Mouse (Mus musculus): ENCODE data around the gene Gm13889. TPM values are rescaled to one million over a fixed set of nuclear protein-coding genes. Genes with fewer than 3 reads are reported as not detected.

Gene Gm13889
- polyA plus RNA-seq, 1 experiment from 2014 or later, result 7.1 TPM

GRCm38 (mm10) chr2:93946976-93947375, 10.0 kb downstream of the Gm13889 start:
- Histone ChIP-seq H3K27ac (ENCODE audit: low read length) (no peak overlapping the region), H3K9me3 (replicated peaks; ENCODE audit: control insufficient read depth, low read length) (peaks cover 11% of the 10 kb centered on the region), H3K4me2 (ENCODE audit: low read depth, low read length) (no peak overlapping the region), H3K9ac (ENCODE audit: low read length) (no peak overlapping the region), H3K27me3 (ENCODE audit: control insufficient read depth, insufficient read depth, low read length) (peaks cover 13% of the 10 kb centered on the region), H3K36me3 (ENCODE audit: control insufficient read depth, insufficient read depth) (no peaks in the 10 kb centered on the region), H3K4me3 (ENCODE audit: low read length) (no peak overlapping the region), H3K4me1 (ENCODE audit: control insufficient read depth, insufficient read depth, low read length) (peaks cover 2% of the 10 kb centered on the region; the same call in 1 of the 2 replicates)
- ATAC-seq (replicated peaks; ENCODE audit: extremely low read depth, insufficient read depth, low FRiP score), result no peak
- WGBS, result 52% methylated on average over 5 of the region's 5 CpGs

GRCm38 (mm10) chr2:93944855-93945254, 12.1 kb downstream of the Gm13889 start:
- H3K9ac ChIP-seq (ENCODE audit: low read length), result no peak overlapping the region
- H3K27ac ChIP-seq (ENCODE audit: low read length), result no peak overlapping the region
- ATAC-seq (replicated peaks; ENCODE audit: extremely low read depth, insufficient read depth, low FRiP score), result no peak
- no peak overlapping the region for H3K4me3 ChIP-seq (ENCODE audit: low read length)
- 92% methylated on average over 4 of the region's 4 CpGs for WGBS
- H3K4me2 ChIP-seq (ENCODE audit: low read depth, low read length), result no peak overlapping the region
- peaks cover 12% of the 10 kb centered on the region for H3K4me1 ChIP-seq (ENCODE audit: control insufficient read depth, insufficient read depth, low read length)
- no peaks in the 10 kb centered on the region for H3K36me3 ChIP-seq (ENCODE audit: control insufficient read depth, insufficient read depth)
- peaks cover 16% of the 10 kb centered on the region for H3K27me3 ChIP-seq (ENCODE audit: control insufficient read depth, insufficient read depth, low read length)
- H3K9me3 ChIP-seq (replicated peaks; ENCODE audit: control insufficient read depth, low read length), result peaks cover 11% of the 10 kb centered on the region

- H3K9ac ChIP-seq (ENCODE audit: low read length), result no peak overlapping the region
- peaks cover 12% of the 10 kb centered on the region for H3K4me1 ChIP-seq (ENCODE audit: control insufficient read depth, insufficient read depth, low read length)
- peaks cover 19% of the 10 kb centered on the region for H3K27me3 ChIP-seq (ENCODE audit: control insufficient read depth, insufficient read depth, low read length)
- H3K4me3 ChIP-seq (ENCODE audit: low read length), result no peak overlapping the region
- WGBS, result 87% methylated on average over 2 of the region's 2 CpGs
- peaks cover 11% of the 10 kb centered on the region for H3K9me3 ChIP-seq (replicated peaks; ENCODE audit: control insufficient read depth, low read length)
- H3K4me2 ChIP-seq (ENCODE audit: low read depth, low read length), result no peak overlapping the region
- no peak for ATAC-seq (replicated peaks; ENCODE audit: extremely low read depth, insufficient read depth, low FRiP score)
- H3K36me3 ChIP-seq (ENCODE audit: control insufficient read depth, insufficient read depth), result no peaks in the 10 kb centered on the region
- no peak overlapping the region for H3K27ac ChIP-seq (ENCODE audit: low read length)
Observed at GRCm38 (mm10) chr2:93944099-93944498, 12.9 kb downstream of the Gm13889 start.

GRCm38 (mm10) chr2:93941670-93942069, 15.3 kb downstream of the Gm13889 start:
- H3K9ac ChIP-seq (ENCODE audit: low read length), result no peak overlapping the region
- no peaks in the 10 kb centered on the region for H3K36me3 ChIP-seq (ENCODE audit: control insufficient read depth, insufficient read depth)
- H3K4me2 ChIP-seq (ENCODE audit: low read depth, low read length), result peak overlapping the region; percentile 47
- no peak overlapping the region for H3K4me3 ChIP-seq (ENCODE audit: low read length)
- no peak overlapping the region for H3K27ac ChIP-seq (ENCODE audit: low read length)
- 15% methylated on average over 11 of the region's 11 CpGs for WGBS
- ATAC-seq (replicated peaks; ENCODE audit: extremely low read depth, insufficient read depth, low FRiP score), result peak; percentile 84
- peaks cover 16% of the 10 kb centered on the region for H3K4me1 ChIP-seq (ENCODE audit: control insufficient read depth, insufficient read depth, low read length)
- peaks cover 11% of the 10 kb centered on the region for H3K9me3 ChIP-seq (replicated peaks; ENCODE audit: control insufficient read depth, low read length)
- peaks cover 19% of the 10 kb centered on the region for H3K27me3 ChIP-seq (ENCODE audit: control insufficient read depth, insufficient read depth, low read length)

- Histone ChIP-seq H3K9me3 (replicated peaks; ENCODE audit: control insufficient read depth, low read length) (peaks cover 5% of the 10 kb centered on the region), H3K27me3 (ENCODE audit: control insufficient read depth, insufficient read depth, low read length) (peaks cover 15% of the 10 kb centered on the region), H3K9ac (ENCODE audit: low read length) (no peak overlapping the region), H3K27ac (ENCODE audit: low read length) (no peak overlapping the region), H3K4me2 (ENCODE audit: low read depth, low read length) (no peak overlapping the region), H3K4me1 (ENCODE audit: control insufficient read depth, insufficient read depth, low read length) (peaks cover 16% of the 10 kb centered on the region), H3K36me3 (ENCODE audit: control insufficient read depth, insufficient read depth) (no peaks in the 10 kb centered on the region), H3K4me3 (ENCODE audit: low read length) (no peak overlapping the region)
- peak; percentile 38; the same call in 1 of the 2 replicates for ATAC-seq (replicated peaks; ENCODE audit: extremely low read depth, insufficient read depth, low FRiP score)
- 22% methylated on average over 9 of the region's 9 CpGs for WGBS
Observed at GRCm38 (mm10) chr2:93938534-93938933, 18.5 kb downstream of the Gm13889 start.

- no peaks in the 10 kb centered on the region for H3K9me3 ChIP-seq (replicated peaks; ENCODE audit: control insufficient read depth, low read length)
- no peak for ATAC-seq (replicated peaks; ENCODE audit: extremely low read depth, insufficient read depth, low FRiP score)
- no peak overlapping the region for H3K4me2 ChIP-seq (ENCODE audit: low read depth, low read length)
- H3K4me1 ChIP-seq (ENCODE audit: control insufficient read depth, insufficient read depth, low read length), result no peaks in the 10 kb centered on the region
- no peak overlapping the region for H3K27ac ChIP-seq (ENCODE audit: low read length)
- H3K27me3 ChIP-seq (ENCODE audit: control insufficient read depth, insufficient read depth, low read length), result peaks cover 2% of the 10 kb centered on the region; the same call in 1 of the 2 replicates
- H3K4me3 ChIP-seq (ENCODE audit: low read length), result no peak overlapping the region
- no peaks in the 10 kb centered on the region for H3K36me3 ChIP-seq (ENCODE audit: control insufficient read depth, insufficient read depth)
- whole genome bisulfite sequencing, result 53% methylated on average over 10 of the region's 10 CpGs
- H3K9ac ChIP-seq (ENCODE audit: low read length), result no peak overlapping the region
Observed at GRCm38 (mm10) chr2:93928866-93929265, 28.1 kb downstream of the Gm13889 start.

GRCm38 (mm10) chr2:93927701-93928437, 29.1 kb downstream of the Gm13889 start:
- H3K9me3 ChIP-seq (replicated peaks; ENCODE audit: control insufficient read depth, low read length), result no peaks in the 10 kb centered on the region
- no peak overlapping the region for H3K4me2 ChIP-seq (ENCODE audit: low read depth, low read length)
- no peak overlapping the region for H3K4me3 ChIP-seq (ENCODE audit: low read length)
- H3K36me3 ChIP-seq (ENCODE audit: control insufficient read depth, insufficient read depth), result no peaks in the 10 kb centered on the region
- 64% methylated on average over 13 of the region's 13 CpGs for WGBS
- H3K27me3 ChIP-seq (ENCODE audit: control insufficient read depth, insufficient read depth, low read length), result peaks cover 2% of the 10 kb centered on the region; the same call in 1 of the 2 replicates
- ATAC-seq (replicated peaks; ENCODE audit: extremely low read depth, insufficient read depth, low FRiP score), result no peak
- H3K9ac ChIP-seq (ENCODE audit: low read length), result no peak overlapping the region
- H3K27ac ChIP-seq (ENCODE audit: low read length), result no peak overlapping the region
- H3K4me1 ChIP-seq (ENCODE audit: control insufficient read depth, insufficient read depth, low read length), result no peaks in the 10 kb centered on the region

GRCm38 (mm10) chr2:93926141-93926540, 30.9 kb downstream of the Gm13889 start:
- ATAC-seq (replicated peaks; ENCODE audit: extremely low read depth, insufficient read depth, low FRiP score), result no peak
- Histone ChIP-seq H3K4me2 (ENCODE audit: low read depth, low read length) (no peak overlapping the region), H3K36me3 (ENCODE audit: control insufficient read depth, insufficient read depth) (no peaks in the 10 kb centered on the region), H3K27me3 (ENCODE audit: control insufficient read depth, insufficient read depth, low read length) (peaks cover 2% of the 10 kb centered on the region; the same call in 1 of the 2 replicates), H3K4me1 (ENCODE audit: control insufficient read depth, insufficient read depth, low read length) (no peaks in the 10 kb centered on the region), H3K27ac (ENCODE audit: low read length) (no peak overlapping the region), H3K9me3 (replicated peaks; ENCODE audit: control insufficient read depth, low read length) (no peaks in the 10 kb centered on the region), H3K9ac (ENCODE audit: low read length) (no peak overlapping the region), H3K4me3 (ENCODE audit: low read length) (no peak overlapping the region)
- WGBS, result 93% methylated on average over 8 of the region's 8 CpGs

- no peaks in the 10 kb centered on the region for H3K27me3 ChIP-seq (ENCODE audit: control insufficient read depth, insufficient read depth, low read length)
- no peak overlapping the region for H3K27ac ChIP-seq (ENCODE audit: low read length)
- H3K4me2 ChIP-seq (ENCODE audit: low read depth, low read length), result no peak overlapping the region
- H3K4me3 ChIP-seq (ENCODE audit: low read length), result no peak overlapping the region
- no peak for ATAC-seq (replicated peaks; ENCODE audit: extremely low read depth, insufficient read depth, low FRiP score)
- 73% methylated on average over 3 of the region's 3 CpGs for WGBS
- H3K4me1 ChIP-seq (ENCODE audit: control insufficient read depth, insufficient read depth, low read length), result no peaks in the 10 kb centered on the region
- no peaks in the 10 kb centered on the region for H3K9me3 ChIP-seq (replicated peaks; ENCODE audit: control insufficient read depth, low read length)
- no peak overlapping the region for H3K9ac ChIP-seq (ENCODE audit: low read length)
- no peaks in the 10 kb centered on the region for H3K36me3 ChIP-seq (ENCODE audit: control insufficient read depth, insufficient read depth)
Observed at GRCm38 (mm10) chr2:93919093-93919492, 37.9 kb downstream of the Gm13889 start.
